Mouse (Mus musculus) lung, postnatal 14 days (tissue): ENCODE data around the gene Nectin1.
A peak's percentile ranks its signal among the peaks of the same experiment; 100 is the strongest.

Experiments
- DNase-seq: peaks from one replicate; pipeline ENCODE4 v3.0.0; 2021

Gene Nectin1

GRCm38 (mm10) chr9:43808099-43808498, 64.3 kb downstream of the Nectin1 start:
- no peak for DNase-seq

DNA sequence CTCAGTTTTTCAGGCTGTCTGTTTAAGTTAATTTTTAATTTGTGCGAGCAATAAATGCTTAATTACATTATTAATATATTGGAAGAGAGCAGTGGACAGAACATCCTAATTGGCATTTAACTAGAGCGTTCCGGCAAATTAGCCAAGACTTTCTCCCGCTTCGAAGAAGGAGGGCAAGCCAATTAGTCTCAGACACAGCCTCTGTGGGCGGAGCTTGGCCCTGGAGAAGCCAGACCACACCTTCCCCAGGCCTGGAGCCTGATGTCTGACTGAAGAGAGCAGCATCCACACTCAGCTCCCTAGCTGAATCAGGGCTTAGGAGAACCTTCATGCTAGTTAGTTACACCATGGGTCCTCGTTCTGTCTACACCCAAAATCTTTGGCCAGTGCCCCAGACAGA, 64.8 kb downstream of the Nectin1 start:
- no peak for DNase-seq

- no peak for DNase-seq
Measured at GRCm38 (mm10) chr9:43813156-43813555, 69.4 kb downstream of the Nectin1 start.

GRCm38 (mm10) chr9:43822206-43822605, 78.4 kb downstream of the Nectin1 start:
- no peak for DNase-seq

DNA sequence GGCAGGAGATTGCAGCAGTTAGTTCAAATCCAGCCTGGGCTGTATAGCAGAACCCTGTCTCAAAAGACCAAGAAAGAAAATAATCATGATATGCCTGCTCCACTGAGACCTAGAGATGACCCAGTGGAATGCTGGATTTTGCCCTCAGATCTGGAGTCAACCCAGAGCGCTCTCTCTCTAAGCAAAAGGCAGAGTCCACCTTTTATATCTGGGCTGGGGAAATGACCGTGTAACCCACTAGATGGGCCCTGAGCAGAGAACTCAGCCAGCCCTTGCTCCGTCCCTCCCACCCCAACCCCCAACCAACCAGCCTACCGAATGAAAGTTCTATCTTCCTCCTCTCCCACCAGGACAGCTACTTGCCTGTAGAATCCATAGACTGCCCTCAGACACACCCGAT, 81.4 kb downstream of the Nectin1 start:
- DNase-seq: no peak

DNA sequence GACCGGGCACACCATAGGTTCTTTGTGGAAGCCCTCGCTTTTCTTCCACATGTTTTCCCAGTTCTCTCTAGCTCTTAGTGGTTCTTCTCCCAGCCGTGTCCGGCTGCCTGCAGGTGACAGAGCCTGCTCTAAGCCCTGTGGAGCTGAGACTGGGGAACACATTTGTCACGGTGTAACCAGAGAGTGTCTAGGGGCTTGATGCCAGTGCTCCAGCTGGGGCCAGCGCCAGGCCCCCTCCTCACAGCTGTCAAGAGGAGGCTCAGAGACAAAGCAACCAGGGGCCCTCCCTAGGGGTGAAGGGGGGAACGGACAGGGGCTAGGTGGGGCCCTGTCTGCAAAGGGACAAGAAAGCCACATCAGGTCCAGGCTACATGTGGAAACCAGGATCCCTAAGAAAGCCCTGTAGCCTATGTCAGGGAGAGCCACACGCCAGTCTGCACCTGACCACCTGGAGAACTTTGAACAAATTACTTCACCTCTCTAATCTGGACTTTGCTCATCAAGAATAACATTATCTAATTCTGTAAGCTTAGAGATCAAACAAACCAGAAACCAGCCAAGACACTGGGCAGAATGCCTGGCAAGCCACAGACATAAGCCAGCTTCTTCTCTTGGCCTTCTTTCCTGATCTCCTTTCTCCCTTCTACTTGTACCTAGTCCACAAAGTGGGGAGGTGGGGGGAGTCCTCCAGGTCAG, 82.9 kb downstream of the Nectin1 start:
- no peak for DNase-seq

DNA sequence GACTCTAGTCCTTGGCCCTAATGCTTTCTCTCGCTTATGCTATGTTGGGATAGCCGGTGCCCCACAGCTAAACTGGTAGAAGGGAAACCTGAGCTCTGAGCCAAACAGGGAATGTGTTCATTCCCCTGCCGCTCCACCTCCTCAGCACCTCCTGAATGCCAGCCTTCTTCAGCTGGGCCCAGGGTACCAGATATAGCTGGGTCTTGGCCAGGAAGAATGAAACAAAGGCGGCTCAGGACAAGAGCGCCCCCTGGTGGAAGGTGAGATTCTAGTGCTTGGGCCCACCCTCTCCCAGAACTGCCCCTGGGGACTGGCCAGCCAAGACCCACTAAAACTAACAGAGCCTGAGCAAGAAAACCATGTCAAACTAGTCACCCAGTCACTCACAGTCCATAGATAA, 83.8 kb downstream of the Nectin1 start:
- DNase-seq: peak; percentile 73

DNA sequence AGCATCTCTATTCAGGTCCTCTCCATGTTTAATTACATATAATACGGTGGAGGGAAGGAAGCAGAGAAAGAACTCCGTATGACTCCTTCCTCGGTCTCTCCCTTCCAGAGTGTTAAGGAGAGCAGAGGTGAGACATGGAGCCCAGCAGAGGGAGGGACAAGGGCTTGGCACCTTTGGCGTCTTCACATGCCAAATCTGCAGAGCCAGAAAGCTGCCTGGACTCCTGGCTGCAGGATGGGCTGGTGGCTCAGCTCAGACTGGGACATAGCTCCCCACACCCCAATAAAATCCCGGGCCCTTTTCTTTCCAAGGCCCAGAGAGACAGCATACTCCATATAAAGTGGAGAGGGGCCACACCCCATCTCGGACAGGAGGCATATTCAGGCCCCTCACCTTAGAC, 85.2 kb downstream of the Nectin1 start:
- DNase-seq: no peak

GRCm38 (mm10) chr9:43833232-43833631, 89.4 kb downstream of the Nectin1 start:
- no peak for DNase-seq

DNA sequence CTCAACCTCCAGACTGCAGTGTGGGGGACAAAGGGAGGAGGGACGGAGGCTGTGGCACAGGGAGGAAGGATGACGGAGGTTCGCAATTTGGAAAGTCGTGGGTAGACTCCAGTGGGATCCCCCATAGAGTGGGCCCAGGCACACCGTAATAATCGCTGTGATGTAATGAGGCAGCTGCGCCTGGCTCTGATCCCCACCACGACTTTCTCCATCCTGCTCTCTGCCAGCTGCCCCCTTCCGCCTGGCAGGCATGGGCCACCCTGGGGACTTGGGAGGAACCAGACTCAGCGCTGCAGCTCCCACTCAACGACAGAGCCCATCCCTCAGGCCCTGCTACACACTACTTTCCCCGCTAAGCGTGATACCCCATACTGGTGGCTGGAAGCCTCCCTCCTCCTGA, 90.5 kb downstream of the Nectin1 start:
- DNase-seq: no peak

DNA sequence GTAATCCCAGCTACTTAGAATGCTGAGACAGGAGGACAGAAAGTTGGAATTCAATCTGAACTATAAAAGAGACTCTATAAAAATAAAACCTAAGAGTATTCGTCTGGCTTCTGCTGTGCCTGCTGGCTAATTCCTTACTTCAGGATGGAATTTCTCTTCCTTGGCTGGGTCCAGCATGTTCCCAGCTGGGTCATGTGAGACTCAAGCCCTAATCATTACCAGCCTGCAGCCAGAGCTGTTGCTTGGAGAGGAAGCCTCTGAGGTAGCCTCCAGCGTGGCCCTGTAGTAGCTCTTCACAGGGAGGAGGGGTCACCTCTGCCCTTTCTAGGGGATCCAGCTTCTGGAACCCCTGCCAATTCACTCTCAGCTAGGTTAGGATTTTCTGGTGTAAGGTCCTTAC, 94.8 kb downstream of the Nectin1 start:
- no peak for DNase-seq

DNA sequence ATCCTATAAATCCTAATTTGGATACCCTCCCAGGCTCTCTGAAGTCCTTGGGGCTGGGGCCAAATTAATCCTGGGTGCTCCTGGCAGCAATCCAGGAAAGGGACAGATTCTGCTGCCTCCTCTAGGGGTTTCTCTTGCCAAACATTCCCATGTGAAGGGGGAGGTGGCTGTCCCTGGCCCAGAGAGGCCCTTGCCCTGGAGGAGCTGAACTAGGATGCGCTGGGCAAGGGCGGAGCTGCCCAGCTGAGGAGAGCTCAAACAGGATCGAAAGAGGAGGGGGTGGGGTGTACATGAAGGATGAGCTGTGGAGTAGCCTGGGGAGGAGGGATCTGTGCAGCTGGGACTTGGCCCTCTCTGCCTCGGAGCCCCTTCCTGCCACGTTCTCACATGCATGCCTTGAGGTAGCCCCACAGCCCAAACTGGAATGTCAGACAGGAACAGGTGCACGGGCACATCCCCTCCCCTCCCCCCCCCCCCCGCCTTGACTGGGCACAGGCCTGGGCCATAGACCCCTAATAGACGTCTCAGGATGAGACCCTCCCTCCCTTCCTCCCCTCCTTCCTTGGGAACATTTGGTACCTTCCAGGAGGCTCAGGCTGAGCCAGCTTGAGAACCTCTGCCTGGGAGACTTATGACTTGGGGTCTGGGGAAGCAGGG, 99.3 kb downstream of the Nectin1 start:
- DNase-seq: peak; percentile 27

GRCm38 (mm10) chr9:43843711-43844127, 99.9 kb downstream of the Nectin1 start:
- peak; percentile 7 for DNase-seq

GRCm38 (mm10) chr9:43845660-43846455, 102.1 kb downstream of the Nectin1 start:
- peak; percentile 63 for DNase-seq

DNA sequence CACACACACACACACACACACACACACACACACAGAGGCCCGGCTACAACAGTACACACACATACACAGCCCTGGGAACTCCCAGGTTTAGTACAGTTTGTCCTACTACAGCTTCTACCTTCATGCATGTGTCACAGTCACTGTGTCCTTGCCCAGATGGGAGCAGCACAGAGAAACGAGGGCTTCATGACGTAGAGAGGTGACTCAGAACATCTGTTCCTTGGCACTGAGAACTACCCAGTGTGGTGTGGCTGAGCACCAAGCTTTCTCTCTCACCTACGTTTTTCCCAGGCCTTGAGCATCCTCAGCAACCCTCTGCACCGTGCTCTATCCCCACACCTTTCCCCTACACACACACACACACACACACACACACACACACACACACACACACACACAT, 104.1 kb downstream of the Nectin1 start:
- DNase-seq: no peak

DNA sequence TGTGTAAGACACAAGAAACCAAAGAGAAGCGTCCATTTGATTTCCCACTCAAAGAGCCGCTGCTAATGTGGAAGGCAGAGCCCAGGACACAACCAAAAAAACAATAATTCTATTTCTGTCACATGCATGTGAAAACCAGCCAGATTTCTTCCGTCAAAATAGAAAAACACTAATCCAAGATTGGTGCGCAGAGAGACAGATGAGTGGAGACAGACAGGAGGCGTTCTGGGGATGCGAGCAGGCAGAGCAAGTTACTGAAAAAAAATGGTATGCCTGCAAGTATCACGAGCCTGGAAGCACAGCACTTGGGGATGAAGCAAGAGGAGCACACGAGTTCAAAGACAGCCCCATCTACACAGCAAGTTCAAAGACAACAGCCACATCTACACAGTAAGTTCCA, 106.5 kb downstream of the Nectin1 start:
- DNase-seq: no peak

DNA sequence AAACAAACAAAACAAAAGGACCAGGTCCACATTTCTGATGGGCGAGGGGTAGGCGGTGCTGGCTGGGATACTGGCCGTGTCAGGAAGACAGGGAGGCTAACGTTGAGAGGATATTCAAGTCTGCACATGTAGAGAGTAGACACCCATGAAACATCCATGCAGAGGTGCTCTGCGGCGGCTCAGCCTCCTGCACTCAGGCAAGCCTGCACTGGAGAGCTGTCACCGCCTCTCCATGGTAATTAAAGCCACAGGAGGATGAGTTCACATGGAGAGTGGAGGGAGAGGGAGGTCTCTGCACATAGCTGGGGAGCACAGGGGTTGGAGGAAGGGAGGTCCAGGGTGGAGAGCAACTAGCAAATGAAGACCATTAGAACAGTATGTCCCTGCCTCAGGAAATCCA, 107.4 kb downstream of the Nectin1 start:
- DNase-seq: no peak

DNA sequence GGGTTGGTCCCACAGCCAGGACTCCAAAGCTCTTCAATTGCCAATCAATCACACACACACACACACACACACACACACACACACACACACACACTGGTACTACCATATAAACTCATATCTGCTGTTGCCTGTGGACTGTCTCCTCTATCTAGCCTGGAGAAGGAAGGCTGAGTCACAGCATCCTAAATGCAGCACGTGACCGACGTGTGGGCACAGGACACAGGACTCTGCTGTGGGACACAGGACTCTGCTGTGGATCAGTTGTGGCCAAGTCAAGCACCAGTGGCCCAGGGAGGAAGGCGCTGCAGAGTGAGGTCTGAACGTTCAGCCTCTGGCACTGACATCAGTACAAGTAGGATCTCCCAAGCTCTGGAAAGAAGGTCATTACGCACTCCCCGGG, 112.1 kb downstream of the Nectin1 start:
- no peak for DNase-seq
